Mouse (Mus musculus) granulocyte monocyte progenitor cell, adult 5-6 weeks (primary cell): Measurements from ENCODE around the gene Slc29a4. TPM values are rescaled to one million over a fixed set of nuclear protein-coding genes. Genes with fewer than 3 reads are reported as not detected.

ENCODE experiments used
- total RNA-seq, 2 experiments: library from RNA; stranded (forward) in 1 of 2; stranded (reverse) in 1 of 2; fragments of 200-712, 200-1000 nt in 1 of 2; fragments of >200 nt in 1 of 2; fragmentation: Nextera tagmentation in 1 of 2; gene quantifications; 2 replicates each; pipeline ENCODE4 v1.2.3; 2014 to 2017

Gene Slc29a4
- total RNA-seq, 2 experiments from 2014 or later = not detected

Other genes with a start within 250 kb of the Slc29a4 start
- gene Ap5z1, start 228.6 kb upstream of the Slc29a4 start, total RNA-seq (2014; fragmentation: Nextera tagmentation) = 18.2 and 23.9 TPM in 2 replicates
- gene Ap5z1, start 228.6 kb upstream of the Slc29a4 start, total RNA-seq (2017) = 5.7 and 6.3 TPM in 2 replicates
- gene Papolb, start 162.4 kb upstream of the Slc29a4 start, total RNA-seq (2014; fragmentation: Nextera tagmentation) = not detected in 2 replicates
- not detected in 2 replicates for gene Papolb, start 162.4 kb upstream of the Slc29a4 start, total RNA-seq (2017)
- not detected in 2 replicates for gene Radil, start 141.4 kb upstream of the Slc29a4 start, total RNA-seq (2014; fragmentation: Nextera tagmentation)
- gene Radil, start 141.4 kb upstream of the Slc29a4 start, total RNA-seq (2017) = not detected in 2 replicates
- not detected in 2 replicates for gene Mmd2, start 83.7 kb upstream of the Slc29a4 start, total RNA-seq (2014; fragmentation: Nextera tagmentation)
- gene Mmd2, start 83.7 kb upstream of the Slc29a4 start, total RNA-seq (2017) = not detected in 2 replicates
- 24.9 and 27.4 TPM in 2 replicates for gene Wipi2, start 64.8 kb upstream of the Slc29a4 start, total RNA-seq (2014; fragmentation: Nextera tagmentation)
- gene Wipi2, start 64.8 kb upstream of the Slc29a4 start, total RNA-seq (2017) = 36.2 and 36.3 TPM in 2 replicates
- 50.4 and 50.6 TPM in 2 replicates for gene Tnrc18, start 125.2 kb downstream of the Slc29a4 start, total RNA-seq (2014; fragmentation: Nextera tagmentation)
- 9.0 and 13.8 TPM in 2 replicates for gene Tnrc18, start 125.2 kb downstream of the Slc29a4 start, total RNA-seq (2017)
- gene Fbxl18, start 202.9 kb downstream of the Slc29a4 start, total RNA-seq (2014; fragmentation: Nextera tagmentation) = 4.0 and 4.1 TPM in 2 replicates
- gene Fbxl18, start 202.9 kb downstream of the Slc29a4 start, total RNA-seq (2017) = 1.7 and 2.4 TPM in 2 replicates
- 2,571 and 3,677 TPM in 2 replicates for gene Actb, start 214.2 kb downstream of the Slc29a4 start, total RNA-seq (2014; fragmentation: Nextera tagmentation)
- gene Actb, start 214.2 kb downstream of the Slc29a4 start, total RNA-seq (2017) = 2,475 and 4,369 TPM in 2 replicates